In the genomic region with DNA sequence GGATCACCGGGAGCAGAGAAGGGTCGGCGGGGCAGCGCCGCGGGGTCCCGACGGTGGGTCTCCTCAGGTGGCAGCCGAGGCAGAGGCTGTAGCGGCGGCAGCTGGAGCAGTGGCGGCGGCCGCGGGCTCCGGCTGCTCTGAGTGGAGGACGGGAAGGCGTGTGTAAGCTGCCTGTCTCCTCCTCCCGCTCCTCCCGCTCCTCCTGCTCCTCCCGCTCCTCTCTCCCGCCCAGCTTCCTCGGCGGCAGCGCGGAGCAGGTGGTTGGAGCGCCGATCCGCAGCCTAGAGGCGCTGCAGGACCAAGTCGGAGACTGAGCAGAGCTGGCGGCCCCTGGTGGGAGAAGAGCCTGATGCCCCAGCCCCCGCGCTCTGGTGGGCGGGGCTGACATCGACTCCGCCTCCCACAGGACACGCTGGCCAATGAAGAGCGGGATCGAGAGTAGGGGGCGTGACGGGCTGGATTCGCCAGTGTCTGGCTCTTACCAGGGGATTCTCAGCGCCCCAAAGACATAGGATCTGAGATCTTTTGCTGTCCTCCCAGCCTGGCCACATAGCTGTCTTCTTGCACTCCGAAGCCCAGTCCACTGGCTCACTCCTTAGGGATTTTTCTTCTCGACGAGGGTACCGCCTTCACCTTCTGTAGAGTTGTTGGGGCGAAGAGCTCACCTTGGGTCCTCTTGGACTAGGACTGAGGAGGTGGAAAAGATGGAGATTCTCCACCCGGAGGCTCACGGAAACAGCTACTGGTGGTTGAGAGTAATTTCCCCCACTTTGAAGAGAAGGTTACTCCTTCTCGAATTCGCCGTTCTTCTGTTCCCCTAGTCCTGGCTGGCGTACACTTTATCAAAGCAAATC, we compare ENCODE assay signal across 8 mouse cellular contexts. TPM values are rescaled to one million over a fixed set of nuclear protein-coding genes. Genes with fewer than 3 reads are reported as not detected.
DNase-seq lines count a peak whose midpoint lies in the region; ATAC-seq and TF ChIP-seq lines count a peak whose summit lies in the region.

No protein-coding gene starts in this region.

- under 1% methylated on average over 54 of the region's 55 CpGs for WGBS in lung, embryonic 14.5 days

- in situ Hi-C loops in ES-E14 (cut with MboI; ENCODE audit: low sequenced_read_pairs in 2 of 2, unreplicated experiment in 2 of 2): no loop called here

- peaks cover 2 to 6% of the 10 kb centered on the region in 2 experiments; a peak in 1 of 4 replicates for H3K4me1 ChIP-seq in ES-E14 (ENCODE audit: control insufficient read depth in 2 of 2, insufficient read depth in 2 of 2, low read length in 2 of 2, poor library complexity in 1 of 2)
- H3K4me1 ChIP-seq in lung, embryonic 14.5 days (ENCODE audit: insufficient read depth): peaks cover 3% of the 10 kb centered on the region; the same call in 1 of the 2 replicates

- TF ChIP-seq CTCF in lung, embryonic 14.5 days (IDR thresholded peaks at IDR 0.05; ENCODE audit: low read depth): peak; percentile 98

- no peaks in the 10 kb centered on the region for H3K27me3 ChIP-seq in lung, embryonic 14.5 days (ENCODE audit: insufficient read depth, low read length)

- H3K4me3 ChIP-seq in ES-E14 (ENCODE audit: insufficient read depth in 1 of 2, low read depth in 1 of 2, low read length in 2 of 2, poor library complexity in 1 of 2, severe bottlenecking in 1 of 2): peak overlapping the region; percentile 62 to 94
- peak overlapping the region; percentile 64 for H3K4me3 ChIP-seq in lung, embryonic 14.5 days (ENCODE audit: low read depth, low read length)

- ATAC-seq in lung, embryonic 14.5 days (ENCODE audit: insufficient read depth): peak; percentile 97
- peak; percentile 89 for ATAC-seq in neutrophil, adult 5-6 weeks (ENCODE audit: extremely low read depth, insufficient number of reproducible peaks, low FRiP score, poor library complexity, severe bottlenecking)

- no peaks in the 10 kb centered on the region for H3K36me3 ChIP-seq in ES-E14 (ENCODE audit: control insufficient read depth, insufficient read depth, low read length, poor library complexity, severe bottlenecking)
- no peaks in the 10 kb centered on the region for H3K36me3 ChIP-seq in lung, embryonic 14.5 days (ENCODE audit: insufficient read depth)

- H3K9ac ChIP-seq in ES-E14 (ENCODE audit: insufficient read depth, low read depth, low read length, poor library complexity, severe bottlenecking): peak overlapping the region; percentile 45
- peak overlapping the region; percentile 49 for H3K9ac ChIP-seq in lung, embryonic 14.5 days

- peak; percentile 88 for DNase-seq in ES-E14 (ENCODE audit: low read depth, low spot score)
- DNase-seq in cerebellum, adult 9-10 months: peak; percentile 94
- peak; percentile 94 for DNase-seq in forelimb bud, embryonic 11.5 days (ENCODE audit: low read depth, low spot score)
- DNase-seq in heart, postnatal 4 days: peak; percentile 97
- peak; percentile 97 for DNase-seq in layer of hippocampus, adult 8-10 months (ENCODE audit: low spot score in 2 of 2)
- DNase-seq in lung, embryonic 14.5 days: peak; percentile 98
- peak; percentile 96 for DNase-seq in testis, postnatal 14 days (ENCODE audit: low spot score)

- H3K27ac ChIP-seq in ES-E14 (ENCODE audit: insufficient read depth, low read depth, low read length, poor library complexity, severe bottlenecking): no peak overlapping the region
- H3K27ac ChIP-seq in lung, embryonic 14.5 days (ENCODE audit: low read depth): peak overlapping the region; percentile 65; the same call in 1 of the 2 replicates

- H3K9me3 ChIP-seq in ES-E14 (ENCODE audit: control insufficient read depth, insufficient read depth, low read depth, low read length): no peaks in the 10 kb centered on the region
- H3K9me3 ChIP-seq in lung, embryonic 14.5 days (ENCODE audit: low read depth, low read length): no peaks in the 10 kb centered on the region

- peak overlapping the region; percentile 84 for H3K4me2 ChIP-seq in lung, embryonic 14.5 days

TF ChIP-seq in ES-E14, 5 proteins besides CTCF, POLR2A, EP300 and RAD21:
- no peak for TF ChIP-seq MAFK (IDR thresholded peaks at IDR 0.05; ENCODE audit: insufficient read depth, low read depth, low read length)
- no peak for TF ChIP-seq ZNF384 (IDR thresholded peaks at IDR 0.05; ENCODE audit: low read depth, low read length)
- TF ChIP-seq HCFC1 (IDR thresholded peaks at IDR 0.05; ENCODE audit: borderline replicate concordance, insufficient read depth, low read length): peak; percentile 55; the same call in 1 of the 2 replicates
- TF ChIP-seq ZC3H11A (IDR thresholded peaks at IDR 0.05; ENCODE audit: borderline replicate concordance, low read depth, low read length): 0 out of 2 replicates have a peak, but pooled peaks have one; percentile 9
- no peak for TF ChIP-seq CHD2 (IDR thresholded peaks at IDR 0.05; ENCODE audit: low read depth, low read length)

RNA-seq across cellular contexts. Expression of a gene that starts 0.8 kb away (rescaled TPM):
- 1.8 and 8.1 TPM in 2 replicates for total RNA-seq in ES-E14 (2012; rRNA removed)
- 10 to 100 TPM in 1 of 2 experiments, 1 to 10 TPM in 1; 9.2 to 10.1 TPM for total RNA-seq in heart, postnatal 4 days (2021)
- 100 to 1,000 TPM; 113 to 136 (median 125) TPM for total RNA-seq in layer of hippocampus, adult 8-10 months (2022)
- polyA plus RNA-seq in lung, embryonic 14.5 days (2014; fragmentation: Nextera tagmentation; extraction: Ambion mirVana): 46.9 and 52.0 TPM in 2 replicates
- 121 and 136 TPM in 2 replicates for total RNA-seq in neutrophil, adult 5-6 weeks (2017)

Comparison
In these comparisons a context has a peak if more than half of its experiments do, and no peak if none do; other contexts are left out.
1. RNA of a gene that starts 0.8 kb away (total RNA-seq): 121 to 136 TPM in neutrophil, adult 5-6 weeks and 113 to 136 TPM in layer of hippocampus, adult 8-10 months; 9.2 to 10.1 TPM in heart, postnatal 4 days and 1.8 to 8.1 TPM in ES-E14; every median in the first group is over 10 times any median in the second.
2. Peak in every context shown above with its lines, with median percentiles within 50 percentile points of each other: DNase-seq.